Mouse (Mus musculus) large intestine, adult 2 months (tissue): ENCODE data around the gene Prkx. TPM values are rescaled to one million over a fixed set of nuclear protein-coding genes. Genes with fewer than 3 reads are reported as not detected.
A peak's percentile ranks its signal among the peaks of the same experiment; 100 is the strongest.

Source experiments
- DNase-seq: peaks from one replicate; pipeline ENCODE4 v3.0.0-alpha.2; 2012; ENCODE audit warnings: low read depth, low spot score
- WGBS: fragments of 180-500 bp; shearing (Covaris S2); methylation state at CpG from one replicate; pipeline ENCODE4 v1.1.7; 2018; 5-methylcytosine and 5-hydroxymethylcytosine counted together
- polyA plus RNA-seq: library from polyadenylated mRNA; depleted of rRNA; stranded (reverse); fragments of >200 nt; gene quantifications from 2 replicates; pipeline ENCODE4 v1.2.3, GENCODE M21; 2012; rRNA removed

Gene Prkx
- polyA plus RNA-seq, result 3.0 and 7.0 TPM in 2 replicates

- 23% methylated on average over 19 of the region's 19 CpGs for WGBS
- DNase-seq, result no peak
Measured at GRCm38 (mm10) chrX:77796238-77796835, at the start of gene Prkx. Gene Prkx, minus strand, starts transcription at chrX:77796278.

- DNase-seq, result no peak
- 57% methylated on average over 6 of the region's 6 CpGs for WGBS
Measured at GRCm38 (mm10) chrX:77812031-77812430, 16.0 kb upstream of the Prkx start.

- DNase-seq, result no peak
- 24% methylated on average over 17 of the region's 17 CpGs for WGBS
Measured at GRCm38 (mm10) chrX:77810608-77811206, 14.6 kb upstream of the Prkx start.

- WGBS, result 14% methylated on average over 2 of the region's 2 CpGs
- DNase-seq, result no peak
Measured at GRCm38 (mm10) chrX:77808602-77809001, 12.5 kb upstream of the Prkx start.

GRCm38 (mm10) chrX:77802293-77802692, 6.2 kb upstream of the Prkx start:
- DNase-seq, result no peak
- WGBS, result 63% methylated on average over 2 of the region's 2 CpGs

DNA sequence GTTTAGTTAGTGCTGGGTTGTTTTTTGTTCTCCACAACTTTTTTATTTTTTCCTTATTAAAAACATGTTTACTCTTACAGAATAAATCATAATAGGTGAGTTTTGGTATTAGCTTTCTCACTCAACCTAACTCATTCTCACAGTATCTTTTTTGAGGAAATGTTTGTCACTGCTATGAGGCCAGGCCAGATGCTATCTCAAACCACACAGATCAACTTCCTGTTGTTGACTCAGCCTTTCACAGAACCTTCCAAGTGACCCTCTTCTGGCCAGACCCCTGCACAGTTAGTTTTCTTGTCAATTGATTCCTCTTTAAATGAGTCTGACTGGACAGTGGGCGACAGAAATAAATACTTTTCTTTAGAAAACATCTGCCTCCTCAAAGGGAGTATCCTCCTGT, 5.5 kb upstream of the Prkx start:
- no peak for DNase-seq
- 68% methylated on average over 1 of the region's 1 CpGs for WGBS

- 83% methylated on average over 3 of the region's 3 CpGs for WGBS
- no peak for DNase-seq
Measured at GRCm38 (mm10) chrX:77799554-77799953, 3.5 kb upstream of the Prkx start.

DNA sequence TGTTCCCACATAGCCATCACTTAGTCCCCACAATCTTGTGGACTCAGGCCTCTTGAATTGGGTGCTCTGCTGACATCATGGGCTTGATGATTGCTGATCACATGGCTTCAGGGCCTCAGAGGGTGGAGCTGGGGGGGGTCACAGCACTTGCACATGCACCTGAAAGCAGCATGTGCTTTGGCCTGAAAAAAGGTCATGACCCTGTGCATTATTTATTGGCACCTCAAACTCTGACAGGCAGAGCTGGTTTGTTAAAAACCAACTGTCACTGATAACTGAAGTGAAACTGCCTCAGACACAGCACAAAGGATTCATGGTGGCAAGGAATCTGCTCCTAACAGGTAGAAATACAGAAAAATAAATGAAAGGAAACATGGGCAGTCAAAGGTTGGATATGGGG, 1.7 kb upstream of the Prkx start:
- DNase-seq, result no peak

DNA sequence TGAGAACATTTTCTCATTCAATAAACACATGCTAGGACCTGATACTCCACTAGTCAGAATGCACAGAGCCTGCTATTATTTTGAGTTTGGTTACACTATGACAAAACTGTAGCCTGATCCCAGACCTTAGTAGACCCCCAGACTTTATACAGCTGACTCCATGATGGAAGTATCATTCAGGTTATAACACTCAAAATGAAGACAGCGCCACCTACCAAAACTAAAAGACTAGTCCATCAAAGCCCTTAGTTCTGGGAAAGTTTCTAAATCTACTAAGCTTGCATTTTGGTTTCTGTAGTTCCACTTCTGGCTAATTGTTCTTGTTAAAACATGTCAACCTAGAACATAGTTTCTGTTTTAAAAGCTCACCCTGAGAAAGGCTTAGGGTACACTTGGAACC, 838 bp upstream of the Prkx start:
- 63% methylated on average over 1 of the region's 1 CpGs for WGBS
- DNase-seq, result no peak

GRCm38 (mm10) chrX:77795858-77796174, 262 bp downstream of the Prkx start:
- WGBS, result 7% methylated on average over 28 of the region's 30 CpGs
- DNase-seq, result no peak

DNA sequence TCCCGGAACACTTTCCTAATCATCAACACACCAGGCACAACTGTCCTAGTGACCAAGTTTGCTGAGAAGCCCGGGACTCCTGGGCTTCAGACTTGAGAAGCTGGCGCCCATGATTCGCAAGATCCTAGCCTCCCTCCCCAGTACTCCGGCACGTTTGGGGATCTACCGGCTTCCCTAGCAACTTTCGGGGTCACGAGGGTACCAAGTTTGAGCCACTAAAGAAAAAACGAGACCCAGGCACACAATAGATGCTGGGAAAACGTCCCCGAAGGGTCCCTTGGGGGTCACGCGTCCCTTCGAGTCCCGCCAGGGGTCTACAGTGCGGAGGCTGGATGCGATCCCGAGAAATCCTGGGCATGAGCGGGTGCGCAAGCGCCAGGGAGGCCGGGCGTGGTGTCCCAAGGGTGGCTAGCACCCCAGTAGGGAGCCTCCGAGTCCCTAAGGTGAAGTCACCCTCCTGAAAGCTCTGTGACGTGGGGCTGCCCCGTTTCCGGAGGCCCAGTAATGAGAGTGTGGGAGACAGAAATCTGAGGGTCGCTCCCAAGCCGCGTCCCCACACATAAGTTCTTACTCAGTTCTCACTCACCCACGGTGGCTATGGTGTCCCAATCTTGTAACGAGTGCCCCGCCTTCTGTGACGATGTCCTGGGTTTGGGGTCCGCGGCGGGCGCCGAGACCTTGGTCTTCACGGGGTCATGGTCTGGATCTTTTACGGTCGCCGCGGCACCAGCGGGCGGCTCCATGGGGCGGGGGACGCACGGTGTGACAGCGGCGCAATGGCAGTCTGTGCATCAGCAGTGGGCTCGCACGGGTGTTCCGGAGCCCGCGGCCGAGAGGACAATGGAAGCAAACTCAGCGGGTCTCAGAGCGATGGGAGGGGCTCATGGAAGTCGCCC, 868 bp downstream of the Prkx start:
- WGBS, result 17% methylated on average over 61 of the region's 61 CpGs

GRCm38 (mm10) chrX:77788675-77789074, 7.4 kb downstream of the Prkx start:
- WGBS, result 81% methylated on average over 3 of the region's 3 CpGs

More for the DNA sequence above, 868 bp downstream of the Prkx start:
- DNase-seq, result no peak

GRCm38 (mm10) chrX:77786354-77786753, 9.7 kb downstream of the Prkx start:
- no peak for DNase-seq

More at GRCm38 (mm10) chrX:77788675-77789074, 7.4 kb downstream of the Prkx start:
- no peak for DNase-seq

DNA sequence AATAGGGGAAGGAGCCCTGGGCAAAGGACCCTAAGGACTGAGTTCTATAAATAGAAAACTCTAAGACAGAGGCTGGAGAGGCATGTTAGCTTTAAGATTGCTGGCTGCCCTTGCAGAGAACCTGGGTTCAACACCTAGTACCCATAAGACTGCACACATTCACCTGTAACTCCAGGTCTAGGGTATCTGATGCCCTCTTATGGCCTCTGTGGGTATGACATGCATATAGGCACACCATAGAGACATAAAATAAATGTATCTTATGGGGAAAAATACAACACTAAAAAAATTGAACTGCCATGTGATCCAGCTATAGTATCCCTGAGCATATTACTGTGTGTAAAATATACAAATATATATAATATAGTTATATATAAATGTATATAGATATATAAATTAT, 18.3 kb downstream of the Prkx start:
- DNase-seq, result no peak

GRCm38 (mm10) chrX:77765153-77765552, 30.9 kb downstream of the Prkx start:
- 92% methylated on average over 3 of the region's 3 CpGs for WGBS
- no peak for DNase-seq

GRCm38 (mm10) chrX:77744260-77744659, 51.8 kb downstream of the Prkx start:
- WGBS, result 43% methylated on average over 2 of the region's 2 CpGs
- DNase-seq, result no peak

- peak; percentile 2 for DNase-seq
- WGBS, result 23% methylated on average over 1 of the region's 1 CpGs
Measured at GRCm38 (mm10) chrX:77741383-77741782, 54.7 kb downstream of the Prkx start.

DNA sequence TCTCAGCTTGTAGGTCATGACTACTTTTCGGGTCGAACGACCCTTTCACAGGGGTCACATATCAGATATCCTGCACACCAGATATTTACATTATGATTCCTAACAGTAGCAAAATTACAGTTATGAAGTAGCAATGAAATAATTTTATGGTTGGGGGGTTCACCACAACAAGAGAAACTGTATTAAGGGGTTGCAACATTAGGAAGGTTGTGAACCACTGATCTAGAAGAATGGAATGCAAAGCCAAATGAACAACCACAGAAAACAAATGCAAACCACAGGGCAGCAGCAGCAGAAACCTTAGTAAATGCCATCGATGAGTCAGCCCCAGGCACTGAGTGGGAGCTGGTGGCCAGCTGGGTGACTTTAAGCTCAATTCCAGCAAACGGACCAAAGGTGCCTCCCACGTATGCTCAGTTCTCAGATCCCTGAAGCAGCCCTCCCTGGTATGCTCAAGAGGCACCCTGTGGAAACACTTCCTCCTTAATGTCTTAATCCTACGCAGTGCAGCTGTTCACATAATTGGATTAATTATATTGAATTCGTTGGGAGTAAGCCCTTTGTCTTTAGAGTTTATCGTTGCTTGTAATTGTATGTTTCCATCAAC, 62.0 kb downstream of the Prkx start:
- no peak for DNase-seq
- 77% methylated on average over 9 of the region's 9 CpGs for WGBS

DNA sequence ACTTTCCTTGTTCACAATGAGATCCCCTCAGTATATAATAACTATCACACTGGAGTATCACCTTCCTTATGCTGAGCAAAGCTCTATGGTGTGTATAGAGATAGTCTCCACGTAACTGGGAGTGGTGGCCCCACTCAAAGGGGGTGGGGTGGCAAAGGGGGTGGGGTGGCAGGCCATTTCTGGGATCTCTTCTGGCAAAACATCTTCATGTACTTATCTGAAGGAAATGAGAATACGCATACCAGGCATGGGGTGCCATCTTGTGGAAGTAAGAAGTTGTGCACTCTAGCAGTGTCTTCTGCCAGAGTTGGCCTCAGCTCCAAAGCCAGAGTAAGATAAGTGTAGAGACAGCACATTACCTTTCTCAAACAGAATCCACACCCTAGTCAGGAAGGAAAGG, 75.8 kb downstream of the Prkx start:
- peak; percentile 2 for DNase-seq
- 17% methylated on average over 2 of the region's 2 CpGs for WGBS
